Mouse (Mus musculus) kidney, adult 11 months (tissue): ENCODE measurements around the gene Xpo5.

Source experiments
- DNase-seq: peaks from one replicate; pipeline ENCODE4 v3.0.0; 2022

Gene Xpo5

GRCm38 (mm10) chr17:46265502-46265901 lies 62.9 kb downstream of the Xpo5 start:
- DNase-seq: no peak

- DNase-seq: peak; percentile 69
Observed at GRCm38 (mm10) chr17:46265918-46266618, 63.5 kb downstream of the Xpo5 start.

GRCm38 (mm10) chr17:46266986-46267385 lies 64.4 kb downstream of the Xpo5 start:
- no peak for DNase-seq

- DNase-seq: no peak
Observed at GRCm38 (mm10) chr17:46267511-46267910, 64.9 kb downstream of the Xpo5 start.

DNA sequence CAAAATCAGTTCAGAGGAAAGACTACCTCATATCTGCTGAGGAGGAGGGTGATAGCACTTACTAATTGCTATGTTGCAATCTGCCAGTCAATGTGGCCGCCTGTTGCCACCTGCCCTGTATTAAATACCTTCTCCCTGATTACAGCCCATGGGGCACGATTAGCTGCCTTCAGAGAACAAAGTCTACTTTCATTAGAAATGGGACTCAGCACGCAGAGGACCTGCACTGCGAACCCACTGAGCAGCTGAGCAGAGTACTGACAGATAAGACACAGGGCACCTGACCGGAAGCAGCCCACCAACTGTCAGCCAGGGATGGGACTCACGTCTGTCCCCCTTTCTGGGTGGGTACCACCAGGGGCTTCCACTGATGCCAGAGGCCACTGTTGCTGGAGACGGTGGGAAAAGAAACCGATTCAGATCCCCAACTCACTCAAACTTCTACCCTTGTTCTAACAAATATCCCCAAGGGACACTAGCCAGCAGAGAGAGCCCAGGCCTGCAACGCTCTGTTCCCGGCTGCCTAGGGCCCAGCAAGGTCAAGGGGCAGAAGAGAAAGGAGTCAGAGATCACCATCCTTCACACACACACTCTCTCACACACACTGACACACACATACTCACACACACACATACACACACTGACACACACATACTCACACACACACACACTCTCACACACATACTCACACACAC lies 65.6 kb downstream of the Xpo5 start:
- no peak for DNase-seq

- DNase-seq: peak; percentile 73
Observed at GRCm38 (mm10) chr17:46269771-46270534, 67.4 kb downstream of the Xpo5 start.

- no peak for DNase-seq
Observed at GRCm38 (mm10) chr17:46272058-46272457, 69.5 kb downstream of the Xpo5 start.

GRCm38 (mm10) chr17:46272675-46273074 lies 70.1 kb downstream of the Xpo5 start:
- peak; percentile 61 for DNase-seq

DNA sequence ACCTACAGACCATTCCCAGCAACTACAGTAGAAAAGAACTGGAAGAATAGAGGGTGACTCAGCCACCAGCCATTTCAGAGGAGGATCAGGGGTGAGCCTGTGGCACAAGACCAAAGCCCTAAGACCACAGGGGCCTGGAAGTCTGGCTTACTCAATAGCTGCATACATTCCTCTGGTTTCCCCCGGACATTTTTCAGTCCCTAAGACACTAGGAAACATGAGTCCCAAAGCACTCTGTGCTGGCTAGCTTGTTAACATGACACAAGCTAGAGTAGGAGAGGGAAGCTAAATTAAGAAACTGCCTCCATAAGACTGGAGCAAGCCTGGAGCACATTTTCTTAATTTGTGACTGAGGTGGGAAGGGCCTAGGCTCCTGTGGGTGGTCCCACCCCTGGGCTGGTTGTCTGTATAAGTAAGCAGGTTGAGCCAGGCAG lies 71.2 kb downstream of the Xpo5 start:
- no peak for DNase-seq

DNA sequence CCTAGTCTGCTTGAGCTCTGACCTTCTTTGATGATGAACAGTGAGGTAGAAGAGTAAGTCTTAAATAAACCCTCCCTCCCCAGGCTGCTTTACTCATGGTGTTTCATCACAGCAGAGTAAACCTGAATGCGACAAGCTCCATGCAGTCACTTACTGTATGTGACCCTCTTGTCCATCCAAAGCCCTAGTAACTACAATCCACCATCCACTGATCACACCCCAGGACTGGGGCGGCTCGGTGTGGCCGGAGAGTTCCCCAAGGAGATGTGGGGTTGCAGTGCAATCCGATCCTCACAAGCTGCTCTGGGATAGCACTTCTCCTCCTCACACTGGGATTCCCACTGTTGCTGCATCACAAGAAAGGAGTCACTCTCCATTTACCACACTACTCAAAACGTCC lies 71.9 kb downstream of the Xpo5 start:
- DNase-seq: no peak

DNA sequence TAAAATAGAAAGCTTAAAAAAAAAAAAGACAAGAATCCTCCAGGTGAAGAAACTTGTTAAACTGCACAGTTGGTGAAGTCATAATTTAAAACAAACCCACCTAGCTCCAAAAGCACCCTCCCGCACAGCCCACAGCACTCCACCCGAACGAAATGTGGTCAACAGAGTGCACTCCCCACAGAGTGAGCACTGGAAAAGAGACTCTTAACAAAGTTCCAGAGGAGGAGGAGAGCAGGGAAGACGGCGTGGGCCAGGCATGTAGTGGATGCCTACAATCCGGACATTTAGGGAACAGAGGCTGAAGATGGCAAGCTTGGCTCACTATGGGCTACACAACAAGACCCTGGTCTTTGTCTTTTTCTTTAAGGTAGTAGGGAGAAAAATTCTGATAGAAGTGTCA lies 72.5 kb downstream of the Xpo5 start:
- DNase-seq: no peak

DNA sequence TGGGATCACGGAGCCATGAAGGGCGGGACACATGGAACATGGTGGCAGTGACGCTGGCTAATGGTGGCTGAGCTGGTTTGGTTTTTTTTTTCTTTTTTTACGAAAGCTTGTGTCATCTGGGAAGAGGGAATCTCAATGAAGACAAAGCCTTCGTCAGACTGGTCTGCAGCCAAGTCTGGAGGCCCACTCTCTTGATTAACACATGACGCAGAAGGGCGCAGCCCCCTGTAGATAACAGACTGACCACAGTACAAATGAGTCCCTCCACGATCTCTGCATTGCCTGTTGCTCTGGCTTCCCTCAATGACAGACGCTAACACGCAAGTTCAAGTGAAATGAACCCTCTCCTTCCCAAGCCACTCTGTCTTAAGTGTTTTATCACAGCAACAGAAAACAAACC lies 72.9 kb downstream of the Xpo5 start:
- DNase-seq: no peak

DNA sequence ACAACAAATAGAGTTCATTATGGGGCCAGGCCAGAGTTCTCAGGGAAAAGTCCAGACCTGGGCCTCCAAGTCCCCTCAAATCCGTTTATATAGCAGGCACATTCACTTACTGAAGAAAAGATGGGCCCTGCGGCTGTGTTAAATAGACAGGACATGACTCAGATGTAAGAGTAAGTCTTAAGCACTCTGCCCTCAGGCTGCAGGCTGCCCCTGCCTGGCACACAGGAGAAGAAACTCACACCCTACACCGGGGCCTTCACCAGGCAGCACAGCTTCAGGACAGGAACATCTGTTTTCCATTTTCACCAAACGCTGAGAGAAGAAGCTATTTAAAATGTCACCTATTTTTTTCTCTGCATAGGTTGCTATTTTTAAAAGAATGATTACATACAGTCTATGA lies 75.0 kb downstream of the Xpo5 start:
- DNase-seq: no peak

DNA sequence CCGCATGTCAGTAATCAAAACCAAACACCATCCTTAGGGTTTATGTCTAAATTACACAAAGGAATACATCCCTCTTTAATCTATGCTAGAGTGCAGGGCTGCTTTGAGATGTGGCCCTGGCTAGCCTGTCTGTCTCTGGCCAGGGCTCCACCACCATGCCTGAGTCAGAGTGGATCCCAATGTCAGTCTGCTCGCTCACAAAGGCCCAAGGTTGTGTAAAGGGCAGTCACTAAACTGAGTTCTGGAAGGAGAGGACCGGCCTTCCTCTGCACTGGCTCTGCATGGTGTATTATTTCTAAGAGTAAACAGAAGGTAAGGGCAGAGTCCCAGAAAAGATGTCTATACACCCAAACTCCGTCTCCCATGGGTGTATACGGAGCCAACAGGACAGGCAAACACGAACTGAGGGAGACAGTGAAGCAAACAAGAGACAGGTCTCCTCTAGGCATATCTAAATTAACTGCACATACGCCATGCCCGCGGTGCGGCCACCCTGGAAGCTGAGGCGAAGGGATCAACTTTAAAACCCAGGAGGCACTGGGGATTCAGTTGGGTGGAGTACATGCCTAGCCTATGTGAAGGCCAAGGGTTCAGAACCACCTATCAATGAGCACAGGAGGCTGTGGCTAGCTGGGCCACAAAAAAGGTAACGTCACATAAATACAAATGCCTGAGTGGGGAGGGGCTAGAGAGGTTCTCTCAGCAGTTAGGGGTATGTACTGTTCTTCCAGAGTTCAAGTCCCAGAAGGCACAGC lies 75.6 kb downstream of the Xpo5 start:
- no peak for DNase-seq

GRCm38 (mm10) chr17:46282483-46283123 lies 80.0 kb downstream of the Xpo5 start, which contains the start of gene Tjap1:
TSS of gene Tjap1 (minus strand) at chr17:46283026.
- DNase-seq: peak; percentile 79

DNA sequence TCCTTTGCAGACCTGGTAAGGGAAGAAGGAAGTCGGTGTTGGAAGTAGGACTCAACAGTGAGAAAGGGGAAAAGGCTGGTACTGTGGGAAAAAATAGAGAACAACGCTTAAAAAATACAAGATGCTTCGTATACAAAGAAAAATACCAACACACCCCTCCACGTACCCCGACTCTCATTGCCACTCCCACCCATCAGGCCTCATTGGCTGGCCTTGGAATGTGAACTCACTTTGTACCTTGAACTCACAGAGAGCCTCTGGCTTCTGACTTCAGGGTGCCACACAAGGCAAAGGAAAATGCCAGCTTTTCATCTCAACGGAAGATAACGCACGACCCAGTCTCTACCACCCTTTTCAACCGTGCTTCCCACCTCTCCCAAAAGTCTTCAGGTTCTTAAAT lies 80.6 kb downstream of the Xpo5 start:
- peak; percentile 63 for DNase-seq

DNA sequence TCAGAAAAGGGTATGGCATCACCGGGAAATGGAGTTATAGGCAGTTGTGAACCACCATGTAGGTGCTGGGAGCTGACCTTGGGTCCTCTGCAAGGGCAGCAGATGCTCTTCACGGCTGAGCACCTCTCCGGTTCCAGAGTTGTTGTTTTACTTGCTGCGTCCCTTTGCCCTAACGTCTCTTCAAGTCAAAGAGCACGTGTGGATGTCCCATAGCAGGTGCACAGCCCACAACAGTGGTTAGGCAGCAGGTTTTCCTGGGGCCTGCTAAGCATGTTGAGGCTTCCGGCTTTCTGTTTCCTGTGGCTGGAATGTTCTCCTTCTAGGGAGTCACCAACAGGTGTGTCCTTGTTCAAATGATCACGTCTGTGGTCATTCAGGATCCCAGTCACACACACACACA lies 81.3 kb downstream of the Xpo5 start:
- DNase-seq: peak; percentile 66

- DNase-seq: no peak
Observed at GRCm38 (mm10) chr17:46284653-46285052, 82.1 kb downstream of the Xpo5 start.

DNA sequence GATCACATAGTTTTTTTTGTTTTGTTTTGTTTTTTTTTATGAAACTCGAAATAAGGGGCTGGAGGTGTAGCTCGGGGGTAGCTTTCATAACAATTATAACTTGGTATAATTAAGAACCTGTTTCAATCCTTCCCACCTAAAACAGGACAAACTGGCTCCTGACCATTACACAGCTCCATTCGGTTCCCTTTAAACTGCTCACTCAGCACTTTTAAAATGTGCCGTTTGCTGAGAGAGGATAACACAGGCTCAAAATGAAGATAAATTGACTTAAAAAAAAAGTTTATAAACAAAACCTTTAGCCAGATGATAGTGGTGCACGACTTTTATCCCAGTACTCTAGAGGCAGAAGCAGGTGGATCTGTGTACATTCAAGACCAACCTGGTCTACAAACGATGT lies 82.8 kb downstream of the Xpo5 start:
- no peak for DNase-seq

DNA sequence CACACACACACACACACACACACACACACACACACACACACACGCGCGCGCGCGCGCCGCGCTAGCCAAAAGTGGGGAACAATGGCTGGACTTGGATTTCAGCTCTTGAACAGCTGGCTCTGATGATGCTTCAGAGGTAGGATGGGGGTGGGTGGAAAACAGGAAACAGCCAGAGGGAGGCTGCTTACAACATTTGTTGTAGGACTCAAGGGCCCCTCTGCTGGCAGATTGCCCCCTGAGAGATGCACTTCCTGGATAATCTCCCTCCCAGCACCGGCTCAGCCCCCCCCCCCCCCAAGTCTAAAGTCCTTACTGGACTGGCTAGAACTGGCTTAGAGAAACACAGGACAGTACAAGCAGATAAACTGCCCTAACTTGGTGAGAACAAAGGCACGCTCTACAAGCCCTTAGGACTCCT lies 85.1 kb downstream of the Xpo5 start:
- DNase-seq: peak; percentile 64
